Mouse (Mus musculus) heart, adult 2 months (tissue): ENCODE data around the gene Tbc1d1.

Experiments
- EP300 ChIP-seq: fragments of 200-500 bp; IDR thresholded peaks from 2 replicates; pipeline ENCODE4 v1.6.1; 2011; ENCODE audit warnings: low read depth, low read length, control low read depth; ENCODE audit not compliant: insufficient read depth
- POLR2A ChIP-seq: fragments of 200-500 bp; IDR thresholded peaks from 2 replicates; pipeline ENCODE4 v1.6.1; 2011; ENCODE audit warnings: mild to moderate bottlenecking, low read depth, low read length, control low read depth; ENCODE audit not compliant: insufficient read depth

DNA sequence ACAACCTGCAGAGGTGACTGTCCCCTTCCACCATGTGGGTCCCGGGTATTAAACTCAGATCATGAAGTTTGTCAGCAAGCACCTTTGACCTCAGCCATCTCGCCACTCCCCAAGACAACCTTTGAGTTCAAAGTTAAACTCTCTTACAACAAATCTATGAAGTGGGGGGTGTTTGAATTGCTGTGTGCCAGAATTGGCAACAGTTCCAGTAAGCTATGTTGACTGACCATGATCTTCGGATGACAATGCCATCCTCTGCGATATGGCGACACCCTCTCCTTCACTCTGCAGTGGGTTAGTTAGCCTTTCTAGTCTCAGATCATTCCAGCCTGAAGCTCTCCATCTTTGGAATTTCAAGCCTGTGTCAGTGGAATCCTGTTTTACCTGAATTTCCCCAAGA is 217.6 kb downstream of the Tbc1d1 start:
- TF ChIP-seq POLR2A (no peak), EP300 (no peak)
